Mouse (Mus musculus) spleen, adult 18-20 months (tissue): ENCODE results near the gene Bbip1.

Experiments used
- DNase-seq, 2 experiments: peaks; one replicate each; pipeline ENCODE4 v3.0.0; 2022; ENCODE audit warnings: mixed read lengths in 2 of 2

The Bbip1 gene

GRCm38 (mm10) chr19:53890274-53890673 is 54.2 kb downstream of the Bbip1 start:
- no peak for DNase-seq

GRCm38 (mm10) chr19:53889555-53889954 is 54.9 kb downstream of the Bbip1 start:
- DNase-seq, result no peak

- no peak for DNase-seq
Observed at GRCm38 (mm10) chr19:53888331-53888730, 56.1 kb downstream of the Bbip1 start.

- DNase-seq, result no peak
Observed at GRCm38 (mm10) chr19:53887822-53888221, 56.6 kb downstream of the Bbip1 start.

GRCm38 (mm10) chr19:53886576-53887370 is 57.7 kb downstream of the Bbip1 start:
- DNase-seq, result no peak

- no peak for DNase-seq
Observed at GRCm38 (mm10) chr19:53885450-53885849, 59.0 kb downstream of the Bbip1 start.

- no peak for DNase-seq
Observed at GRCm38 (mm10) chr19:53881786-53882185, 62.6 kb downstream of the Bbip1 start.

GRCm38 (mm10) chr19:53880460-53880859 is 64.0 kb downstream of the Bbip1 start:
- DNase-seq, result no peak
